Mouse (Mus musculus): ENCODE data around the gene Nr2c2ap. TPM values are rescaled to one million over a fixed set of nuclear protein-coding genes. Genes with fewer than 3 reads are reported as not detected.

Gene Nr2c2ap
- 38.3 and 42.8 TPM in 2 replicates for polyA plus RNA-seq (2015; fragmentation: Nextera tagmentation; extraction: Ambion mirVana)

- peak within 1 kb of the TSS; percentile 63 for H3K4me3 ChIP-seq
- H3K9ac ChIP-seq: peak within 1 kb of the TSS; percentile 47
- H3K4me2 ChIP-seq: peak within 1 kb of the TSS; percentile 74
- H3K4me1 ChIP-seq (replicated peaks): peaks cover 20% of the 10 kb centered on the region
- peak within 1 kb of the TSS; percentile 74 for H3K27ac ChIP-seq (replicated peaks)
- no peaks in the 10 kb centered on the region for H3K27me3 ChIP-seq
- peak; percentile 82 for ATAC-seq (ENCODE audit: low FRiP score, low read depth)
- H3K9me3 ChIP-seq: no peaks in the 10 kb centered on the region
- WGBS: under 1% methylated on average over 37 of the region's 37 CpGs
- peaks cover 24% of the 10 kb centered on the region for H3K36me3 ChIP-seq
Measured at GRCm38 (mm10) chr8:70131166-70131883, at the start of gene Nr2c2ap. Nr2c2ap (plus strand) TSS chr8:70131333.

GRCm38 (mm10) chr8:70081976-70082375 lies 49.2 kb upstream of the Nr2c2ap start:
- 85% methylated on average over 2 of the region's 2 CpGs for WGBS
- H3K27me3 ChIP-seq: peaks cover 53% of the 10 kb centered on the region
- ATAC-seq (ENCODE audit: low FRiP score, low read depth): no peak
- H3K4me2 ChIP-seq: no peak overlapping the region
- H3K9me3 ChIP-seq: no peaks in the 10 kb centered on the region
- no peak overlapping the region for H3K4me3 ChIP-seq
- H3K9ac ChIP-seq: no peak overlapping the region
- H3K36me3 ChIP-seq: no peaks in the 10 kb centered on the region
- no peak overlapping the region for H3K27ac ChIP-seq (replicated peaks)
- peaks cover 22% of the 10 kb centered on the region for H3K4me1 ChIP-seq (replicated peaks)

GRCm38 (mm10) chr8:70083285-70083684 lies 47.8 kb upstream of the Nr2c2ap start, which contains the start of gene Hapln4:
Hapln4 (plus strand) TSS chr8:70083457.
- H3K4me3 ChIP-seq: peak within 1 kb of the TSS; percentile 39
- no peak for ATAC-seq (ENCODE audit: low FRiP score, low read depth)
- no peak within 1 kb of the TSS for H3K27ac ChIP-seq (replicated peaks)
- peak within 1 kb of the TSS; percentile 79 for H3K4me2 ChIP-seq
- peaks cover 65% of the 10 kb centered on the region for H3K27me3 ChIP-seq
- no peaks in the 10 kb centered on the region for H3K36me3 ChIP-seq
- H3K4me1 ChIP-seq (replicated peaks): peaks cover 31% of the 10 kb centered on the region
- H3K9me3 ChIP-seq: no peaks in the 10 kb centered on the region
- H3K9ac ChIP-seq: peak within 1 kb of the TSS; percentile 44
- under 1% methylated on average over 26 of the region's 26 CpGs for WGBS

GRCm38 (mm10) chr8:70084191-70085065 lies 46.7 kb upstream of the Nr2c2ap start:
- peak; percentile 17; the same call in 1 of the 2 replicates for ATAC-seq (ENCODE audit: low FRiP score, low read depth)
- Histone ChIP-seq H3K36me3 (no peaks in the 10 kb centered on the region), H3K27me3 (peaks cover 75% of the 10 kb centered on the region), H3K4me3 (peak overlapping the region; percentile 39), H3K4me2 (peak overlapping the region; percentile 79), H3K9ac (peak overlapping the region; percentile 44), H3K9me3 (no peaks in the 10 kb centered on the region), H3K27ac (replicated peaks) (no peak overlapping the region), H3K4me1 (replicated peaks) (peaks cover 43% of the 10 kb centered on the region)
- WGBS: 1% methylated on average over 71 of the region's 71 CpGs

- H3K9ac ChIP-seq: no peak overlapping the region
- WGBS: 54% methylated on average over 1 of the region's 1 CpGs
Measured at GRCm38 (mm10) chr8:70086151-70086550, 45.0 kb upstream of the Nr2c2ap start.

GRCm38 (mm10) chr8:70087237-70087636 lies 43.9 kb upstream of the Nr2c2ap start:
- H3K9me3 ChIP-seq: no peaks in the 10 kb centered on the region
- H3K4me3 ChIP-seq: no peak overlapping the region
- peaks cover 67% of the 10 kb centered on the region for H3K27me3 ChIP-seq
- peaks cover 51% of the 10 kb centered on the region for H3K4me1 ChIP-seq (replicated peaks)
- H3K27ac ChIP-seq (replicated peaks): no peak overlapping the region
- no peak overlapping the region for H3K4me2 ChIP-seq
- no peak for ATAC-seq (ENCODE audit: low FRiP score, low read depth)
- WGBS: 6% methylated on average over 7 of the region's 7 CpGs
- H3K9ac ChIP-seq: no peak overlapping the region
- H3K36me3 ChIP-seq: no peaks in the 10 kb centered on the region

More at GRCm38 (mm10) chr8:70086151-70086550, 45.0 kb upstream of the Nr2c2ap start:
- Histone ChIP-seq H3K27me3 (peaks cover 75% of the 10 kb centered on the region), H3K9me3 (no peaks in the 10 kb centered on the region), H3K27ac (replicated peaks) (no peak overlapping the region), H3K4me1 (replicated peaks) (peaks cover 51% of the 10 kb centered on the region), H3K4me2 (no peak overlapping the region), H3K36me3 (no peaks in the 10 kb centered on the region), H3K4me3 (no peak overlapping the region)
- ATAC-seq (ENCODE audit: low FRiP score, low read depth): no peak

- Histone ChIP-seq H3K36me3 (no peaks in the 10 kb centered on the region), H3K4me3 (peak overlapping the region; percentile 38), H3K27me3 (peaks cover 59% of the 10 kb centered on the region), H3K27ac (replicated peaks) (no peak overlapping the region), H3K4me2 (peak overlapping the region; percentile 89), H3K4me1 (replicated peaks) (peaks cover 50% of the 10 kb centered on the region), H3K9ac (peak overlapping the region; percentile 50), H3K9me3 (no peaks in the 10 kb centered on the region)
- peak; percentile 86 for ATAC-seq (ENCODE audit: low FRiP score, low read depth)
- 4% methylated on average over 56 of the region's 56 CpGs for WGBS
Measured at GRCm38 (mm10) chr8:70087836-70088650, 43.1 kb upstream of the Nr2c2ap start.

GRCm38 (mm10) chr8:70089296-70089960 lies 41.7 kb upstream of the Nr2c2ap start:
- H3K9ac ChIP-seq: no peak overlapping the region
- peaks cover 36% of the 10 kb centered on the region for H3K4me1 ChIP-seq (replicated peaks)
- ATAC-seq (ENCODE audit: low FRiP score, low read depth): peak; percentile 21; the same call in 1 of the 2 replicates
- no peaks in the 10 kb centered on the region for H3K9me3 ChIP-seq
- H3K27me3 ChIP-seq: peaks cover 45% of the 10 kb centered on the region
- H3K4me3 ChIP-seq: no peak overlapping the region
- H3K36me3 ChIP-seq: peaks cover 9% of the 10 kb centered on the region
- WGBS: 29% methylated on average over 9 of the region's 9 CpGs
- H3K4me2 ChIP-seq: no peak overlapping the region
- 0 out of 2 replicates have a peak overlapping the region, but pooled peaks have one; percentile 12 for H3K27ac ChIP-seq (replicated peaks)

- H3K27ac ChIP-seq (replicated peaks): no peak overlapping the region
- 66% methylated on average over 8 of the region's 8 CpGs for WGBS
- H3K4me2 ChIP-seq: no peak overlapping the region
- peaks cover 13% of the 10 kb centered on the region; the same call in 1 of the 2 replicates for H3K27me3 ChIP-seq
- H3K4me3 ChIP-seq: no peak overlapping the region
- H3K4me1 ChIP-seq (replicated peaks): peaks cover 25% of the 10 kb centered on the region
- peaks cover 40% of the 10 kb centered on the region for H3K36me3 ChIP-seq
- ATAC-seq (ENCODE audit: low FRiP score, low read depth): no peak
- H3K9ac ChIP-seq: no peak overlapping the region
- H3K9me3 ChIP-seq: no peaks in the 10 kb centered on the region
Measured at GRCm38 (mm10) chr8:70092786-70093185, 38.3 kb upstream of the Nr2c2ap start.

GRCm38 (mm10) chr8:70099276-70099675 lies 31.9 kb upstream of the Nr2c2ap start:
- Histone ChIP-seq H3K9me3 (no peaks in the 10 kb centered on the region), H3K36me3 (peaks cover 84% of the 10 kb centered on the region), H3K27ac (replicated peaks) (no peak overlapping the region), H3K27me3 (no peaks in the 10 kb centered on the region), H3K4me3 (no peak overlapping the region), H3K9ac (no peak overlapping the region), H3K4me2 (no peak overlapping the region), H3K4me1 (replicated peaks) (no peaks in the 10 kb centered on the region)
- ATAC-seq (ENCODE audit: low FRiP score, low read depth): no peak
- 82% methylated on average over 8 of the region's 8 CpGs for WGBS

GRCm38 (mm10) chr8:70100241-70100640 lies 30.9 kb upstream of the Nr2c2ap start:
- Histone ChIP-seq H3K9ac (no peak overlapping the region), H3K9me3 (no peaks in the 10 kb centered on the region), H3K36me3 (peaks cover 76% of the 10 kb centered on the region), H3K27ac (replicated peaks) (no peak overlapping the region), H3K4me2 (no peak overlapping the region), H3K27me3 (no peaks in the 10 kb centered on the region), H3K4me3 (no peak overlapping the region), H3K4me1 (replicated peaks) (no peaks in the 10 kb centered on the region)
- 92% methylated on average over 8 of the region's 8 CpGs for WGBS
- ATAC-seq (ENCODE audit: low FRiP score, low read depth): no peak
